Mouse (Mus musculus): ENCODE measurements around the gene Camta1. TPM values are rescaled to one million over a fixed set of nuclear protein-coding genes. Genes with fewer than 3 reads are reported as not detected.

The Camta1 gene
- polyA plus RNA-seq, 1 experiment from 2014 or later = 118 TPM

- ATAC-seq (ENCODE audit: extremely low read depth, insufficient number of reproducible peaks, low FRiP score, low TSS enrichment) = no peak
- Histone ChIP-seq H3K4me1 (peaks cover 18% of the 10 kb centered on the region), H3K4me3 (no peak overlapping the region), H3K36me3 (no peaks in the 10 kb centered on the region), H3K27me3 (replicated peaks) (no peaks in the 10 kb centered on the region), H3K9me3 (no peaks in the 10 kb centered on the region), H3K9ac (peak overlapping the region; percentile 29; the same call in 1 of the 2 replicates), H3K27ac (replicated peaks) (peak overlapping the region; percentile 51), H3K4me2 (peak overlapping the region; percentile 35)
- WGBS = 45% methylated on average over 12 of the region's 12 CpGs
These were observed 195.2 kb downstream of the Camta1 start for GRCm38 (mm10) chr4:151666411-151666901.

- H3K27me3 ChIP-seq (replicated peaks) = no peaks in the 10 kb centered on the region
- no peak for ATAC-seq (ENCODE audit: extremely low read depth, insufficient number of reproducible peaks, low FRiP score, low TSS enrichment)
- H3K9me3 ChIP-seq = no peaks in the 10 kb centered on the region
- H3K4me2 ChIP-seq = no peak overlapping the region
- peaks cover 11% of the 10 kb centered on the region for H3K4me1 ChIP-seq
- 75% methylated on average over 9 of the region's 9 CpGs for WGBS
- H3K36me3 ChIP-seq = no peaks in the 10 kb centered on the region
- H3K4me3 ChIP-seq = no peak overlapping the region
- H3K27ac ChIP-seq (replicated peaks) = no peak overlapping the region
- no peak overlapping the region for H3K9ac ChIP-seq
These were observed 200.2 kb downstream of the Camta1 start for GRCm38 (mm10) chr4:151661486-151661885.

- WGBS = 68% methylated on average over 10 of the region's 10 CpGs
- H3K4me1 ChIP-seq = no peaks in the 10 kb centered on the region
- no peak overlapping the region for H3K4me3 ChIP-seq
- ATAC-seq (ENCODE audit: extremely low read depth, insufficient number of reproducible peaks, low FRiP score, low TSS enrichment) = no peak
- H3K9ac ChIP-seq = no peak overlapping the region
- H3K9me3 ChIP-seq = no peaks in the 10 kb centered on the region
- no peak overlapping the region for H3K27ac ChIP-seq (replicated peaks)
- H3K36me3 ChIP-seq = no peaks in the 10 kb centered on the region
- H3K27me3 ChIP-seq (replicated peaks) = no peaks in the 10 kb centered on the region; the same call in 1 of the 2 replicates
- H3K4me2 ChIP-seq = no peak overlapping the region
These were observed 205.2 kb downstream of the Camta1 start for GRCm38 (mm10) chr4:151656427-151656826.

- no peak for ATAC-seq (ENCODE audit: extremely low read depth, insufficient number of reproducible peaks, low FRiP score, low TSS enrichment)
- WGBS = 59% methylated on average over 16 of the region's 16 CpGs
- Histone ChIP-seq H3K9ac (no peak overlapping the region), H3K36me3 (no peaks in the 10 kb centered on the region), H3K4me2 (no peak overlapping the region), H3K27ac (replicated peaks) (no peak overlapping the region), H3K4me3 (no peak overlapping the region), H3K4me1 (no peaks in the 10 kb centered on the region), H3K9me3 (no peaks in the 10 kb centered on the region), H3K27me3 (replicated peaks) (no peaks in the 10 kb centered on the region; the same call in 1 of the 2 replicates)
These were observed 205.9 kb downstream of the Camta1 start for GRCm38 (mm10) chr4:151655637-151656385.

- H3K9ac ChIP-seq = no peak overlapping the region
- H3K27me3 ChIP-seq (replicated peaks) = no peaks in the 10 kb centered on the region; the same call in 1 of the 2 replicates
- H3K27ac ChIP-seq (replicated peaks) = no peak overlapping the region
- no peaks in the 10 kb centered on the region for H3K36me3 ChIP-seq
- no peak for ATAC-seq (ENCODE audit: extremely low read depth, insufficient number of reproducible peaks, low FRiP score, low TSS enrichment)
- no peaks in the 10 kb centered on the region for H3K4me1 ChIP-seq
- WGBS = 59% methylated on average over 4 of the region's 4 CpGs
- no peaks in the 10 kb centered on the region for H3K9me3 ChIP-seq
- H3K4me2 ChIP-seq = no peak overlapping the region
- H3K4me3 ChIP-seq = no peak overlapping the region
These were observed 206.4 kb downstream of the Camta1 start for GRCm38 (mm10) chr4:151655227-151655626.

- ATAC-seq (ENCODE audit: extremely low read depth, insufficient number of reproducible peaks, low FRiP score, low TSS enrichment) = no peak
- no peak overlapping the region for H3K4me2 ChIP-seq
- H3K27me3 ChIP-seq (replicated peaks) = peaks cover 13% of the 10 kb centered on the region; the same call in 1 of the 2 replicates
- no peak overlapping the region for H3K9ac ChIP-seq
- H3K36me3 ChIP-seq = no peaks in the 10 kb centered on the region
- no peaks in the 10 kb centered on the region for H3K9me3 ChIP-seq
- H3K27ac ChIP-seq (replicated peaks) = no peak overlapping the region
- no peak overlapping the region for H3K4me3 ChIP-seq
- peaks cover 4% of the 10 kb centered on the region for H3K4me1 ChIP-seq
- WGBS = 87% methylated on average over 2 of the region's 2 CpGs
These were observed 219.3 kb downstream of the Camta1 start for GRCm38 (mm10) chr4:151642418-151642817.

DNA sequence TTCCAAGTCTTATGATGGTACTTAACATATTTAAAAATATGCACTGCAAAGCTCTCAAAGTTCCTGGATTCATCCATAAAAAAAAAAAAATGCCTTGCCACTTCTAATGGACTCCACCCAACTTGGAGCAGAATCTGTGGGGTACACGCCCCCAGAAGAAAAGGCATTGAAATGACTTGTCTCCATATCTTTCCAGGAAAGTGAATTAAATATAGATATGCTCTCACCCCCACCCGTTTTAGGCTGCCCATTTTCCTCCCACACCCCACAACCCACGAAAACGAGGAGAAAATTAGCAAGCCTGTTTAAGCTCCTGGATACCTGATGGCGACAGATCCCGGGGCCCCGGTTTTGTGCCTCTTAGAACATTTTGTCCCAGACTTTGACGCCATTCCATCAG, 220.7 kb downstream of the Camta1 start:
- Histone ChIP-seq H3K9ac (no peak overlapping the region), H3K4me2 (no peak overlapping the region), H3K4me1 (peaks cover 7% of the 10 kb centered on the region), H3K9me3 (no peaks in the 10 kb centered on the region), H3K4me3 (no peak overlapping the region), H3K27me3 (replicated peaks) (peaks cover 13% of the 10 kb centered on the region; the same call in 1 of the 2 replicates), H3K36me3 (no peaks in the 10 kb centered on the region), H3K27ac (replicated peaks) (no peak overlapping the region)
- 58% methylated on average over 8 of the region's 8 CpGs for WGBS
- no peak for ATAC-seq (ENCODE audit: extremely low read depth, insufficient number of reproducible peaks, low FRiP score, low TSS enrichment)

DNA sequence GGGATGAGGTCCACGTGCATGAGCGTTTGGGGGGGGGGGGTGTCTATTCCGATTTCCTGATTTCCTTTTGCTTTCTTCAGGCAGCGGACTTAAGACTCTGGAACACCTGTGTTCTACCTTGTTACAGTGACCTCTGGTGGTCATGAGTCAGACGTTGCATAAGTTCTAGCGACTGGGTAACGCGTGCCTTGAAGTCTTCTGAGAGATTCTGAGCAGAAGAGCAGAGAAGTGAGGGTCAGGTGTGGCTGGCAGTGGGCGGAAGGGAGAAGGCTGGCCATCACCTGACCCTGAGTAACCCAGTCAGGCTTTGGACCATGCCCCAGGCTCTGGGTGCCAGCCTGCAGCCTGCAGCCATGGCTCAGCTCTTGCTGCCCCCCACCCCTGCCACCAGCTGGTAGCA, 222.7 kb downstream of the Camta1 start:
- Histone ChIP-seq H3K4me2 (no peak overlapping the region), H3K27me3 (replicated peaks) (peaks cover 13% of the 10 kb centered on the region; the same call in 1 of the 2 replicates), H3K27ac (replicated peaks) (no peak overlapping the region), H3K4me1 (peaks cover 25% of the 10 kb centered on the region), H3K9me3 (no peaks in the 10 kb centered on the region), H3K9ac (no peak overlapping the region), H3K36me3 (no peaks in the 10 kb centered on the region), H3K4me3 (no peak overlapping the region)
- no peak for ATAC-seq (ENCODE audit: extremely low read depth, insufficient number of reproducible peaks, low FRiP score, low TSS enrichment)
- WGBS = 16% methylated on average over 9 of the region's 9 CpGs

- H3K4me1 ChIP-seq = peaks cover 32% of the 10 kb centered on the region
- 43% methylated on average over 9 of the region's 9 CpGs for WGBS
- H3K9ac ChIP-seq = no peak overlapping the region
- H3K4me2 ChIP-seq = peak overlapping the region; percentile 5; the same call in 1 of the 2 replicates
- H3K27me3 ChIP-seq (replicated peaks) = peaks cover 13% of the 10 kb centered on the region
- no peak overlapping the region for H3K27ac ChIP-seq (replicated peaks)
- H3K9me3 ChIP-seq = no peaks in the 10 kb centered on the region
- ATAC-seq (ENCODE audit: extremely low read depth, insufficient number of reproducible peaks, low FRiP score, low TSS enrichment) = no peak
- H3K36me3 ChIP-seq = no peaks in the 10 kb centered on the region
- H3K4me3 ChIP-seq = no peak overlapping the region
These were observed 224.3 kb downstream of the Camta1 start for GRCm38 (mm10) chr4:151637348-151637747.

DNA sequence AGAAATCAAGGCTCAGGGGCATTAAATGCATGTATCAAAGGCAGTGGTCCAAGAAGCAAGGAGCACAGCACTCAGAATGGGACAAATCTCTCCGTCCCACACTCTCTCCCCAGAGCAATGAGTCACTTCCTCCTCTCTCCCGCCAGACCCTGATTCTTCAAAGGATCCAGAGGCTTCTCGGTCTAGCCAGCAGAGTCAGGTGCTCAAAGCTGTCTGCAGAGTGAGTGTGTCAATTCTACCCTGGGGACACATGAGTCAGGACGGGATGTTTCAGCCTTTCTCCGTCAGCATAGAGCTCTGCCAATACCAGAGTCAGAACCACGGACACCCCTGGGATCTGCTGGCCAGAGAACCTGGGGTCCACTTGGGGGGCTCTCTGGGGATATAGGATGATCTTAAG, 226.9 kb downstream of the Camta1 start:
- Histone ChIP-seq H3K36me3 (no peaks in the 10 kb centered on the region), H3K9me3 (no peaks in the 10 kb centered on the region), H3K9ac (no peak overlapping the region), H3K27ac (replicated peaks) (no peak overlapping the region), H3K27me3 (replicated peaks) (peaks cover 12% of the 10 kb centered on the region), H3K4me1 (peaks cover 32% of the 10 kb centered on the region), H3K4me3 (no peak overlapping the region), H3K4me2 (no peak overlapping the region)
- no peak for ATAC-seq (ENCODE audit: extremely low read depth, insufficient number of reproducible peaks, low FRiP score, low TSS enrichment)
- WGBS = 26% methylated on average over 6 of the region's 6 CpGs

- H3K36me3 ChIP-seq = no peaks in the 10 kb centered on the region
- no peak for ATAC-seq (ENCODE audit: extremely low read depth, insufficient number of reproducible peaks, low FRiP score, low TSS enrichment)
- H3K9ac ChIP-seq = no peak overlapping the region
- H3K27me3 ChIP-seq (replicated peaks) = peaks cover 8% of the 10 kb centered on the region
- WGBS = 83% methylated on average over 8 of the region's 8 CpGs
- no peak overlapping the region for H3K4me2 ChIP-seq
- H3K4me3 ChIP-seq = no peak overlapping the region
- no peak overlapping the region for H3K27ac ChIP-seq (replicated peaks)
- peaks cover 32% of the 10 kb centered on the region for H3K4me1 ChIP-seq
- no peaks in the 10 kb centered on the region for H3K9me3 ChIP-seq
These were observed 227.9 kb downstream of the Camta1 start for GRCm38 (mm10) chr4:151633795-151634194.

DNA sequence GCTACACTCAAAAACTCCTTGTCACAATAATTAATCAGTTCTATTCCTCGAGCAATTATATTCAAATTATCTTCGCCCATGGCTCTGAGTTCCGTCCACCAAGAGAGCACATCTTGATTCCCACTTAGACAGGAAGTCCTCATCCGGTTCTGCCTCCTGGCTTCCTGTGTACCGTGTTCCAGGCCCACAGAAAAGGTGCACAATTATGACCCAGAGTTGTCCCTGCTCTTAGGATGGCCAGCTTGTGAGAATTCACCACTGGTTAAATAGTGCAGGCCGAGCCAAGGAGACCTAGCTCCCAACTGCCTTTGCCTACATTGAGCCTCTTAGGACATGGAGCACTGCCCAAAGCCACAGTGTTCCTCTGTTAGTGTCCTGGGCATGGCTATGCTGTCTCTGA, 229.4 kb downstream of the Camta1 start:
- Histone ChIP-seq H3K9me3 (no peaks in the 10 kb centered on the region), H3K27ac (replicated peaks) (no peak overlapping the region), H3K27me3 (replicated peaks) (peaks cover 15% of the 10 kb centered on the region), H3K36me3 (no peaks in the 10 kb centered on the region), H3K4me3 (no peak overlapping the region), H3K4me1 (peaks cover 27% of the 10 kb centered on the region), H3K4me2 (no peak overlapping the region), H3K9ac (no peak overlapping the region)
- WGBS = 75% methylated on average over 6 of the region's 6 CpGs
- ATAC-seq (ENCODE audit: extremely low read depth, insufficient number of reproducible peaks, low FRiP score, low TSS enrichment) = no peak
